Mouse (Mus musculus): ENCODE data around the gene Sema4b.

GRCm38 (mm10) chr7:80176159-80176558, 10.5 kb upstream of the Sema4b start:
- no peak for TF ChIP-seq CTCF (IDR thresholded peaks at IDR 0.05; ENCODE audit: low read depth)
- TF ChIP-seq EP300 (IDR thresholded peaks at IDR 0.05; ENCODE audit: low read depth) = no peak

Measured in liver, embryonic 14.5 days (tissue).